Mouse (Mus musculus) olfactory bulb, adult 2 months (tissue): ENCODE results near the gene Lmod2.

ENCODE experiments used
- CTCF ChIP-seq: fragments of 200-500 bp; IDR thresholded peaks from 2 replicates; pipeline ENCODE4 v1.5.1; 2012; ENCODE audit warnings: low read depth, mild to moderate bottlenecking, low read length, moderate library complexity; ENCODE audit not compliant: insufficient read depth
- POLR2A ChIP-seq: fragments of 200-500 bp; IDR thresholded peaks from 2 replicates; pipeline ENCODE4 v1.6.1; 2012; ENCODE audit warnings: mild to moderate bottlenecking, low read depth, low read length, moderate library complexity; ENCODE audit not compliant: insufficient read depth

DNA sequence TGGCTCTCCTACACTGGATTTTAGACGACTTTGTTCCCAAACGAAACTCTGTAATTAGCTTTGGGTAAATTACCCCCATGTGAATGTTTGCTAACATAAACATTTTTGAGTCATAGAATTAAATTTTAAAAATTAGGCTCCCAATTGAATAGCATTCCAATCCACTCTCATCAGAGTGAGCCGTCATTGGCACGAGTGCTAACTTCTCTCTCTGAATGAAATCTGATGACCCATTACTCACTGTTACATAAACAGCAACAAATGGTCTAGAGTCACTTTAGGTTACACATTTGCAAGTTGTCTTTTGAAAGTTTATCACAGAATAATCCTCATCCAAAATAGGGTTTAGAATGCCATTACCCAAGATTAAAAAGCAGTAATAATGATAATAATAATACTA lies 12.0 kb downstream of the Lmod2 start:
- TF ChIP-seq POLR2A, result no peak
- TF ChIP-seq CTCF, result no peak
